ENCODE assay signal across 8 mouse cellular contexts in genomic region chr3:51357624-51358023, GRCm38 (mm10). TPM values are rescaled to one million over a fixed set of nuclear protein-coding genes. Genes with fewer than 3 reads are reported as not detected.
DNase-seq lines count a peak whose midpoint lies in the region; ATAC-seq lines count a peak whose summit lies in the region.

No protein-coding gene starts in this region.

- H3K36me3 ChIP-seq in forebrain, embryonic 15.5 days, result no peaks in the 10 kb centered on the region
- no peaks in the 10 kb centered on the region for H3K36me3 ChIP-seq in liver, embryonic 15.5 days (replicated peaks)

- no peak overlapping the region for H3K27ac ChIP-seq in forebrain, embryonic 15.5 days (replicated peaks)
- H3K27ac ChIP-seq in liver, embryonic 15.5 days (replicated peaks), result no peak overlapping the region

- peak overlapping the region; percentile 46 for H3K4me2 ChIP-seq in forebrain, embryonic 15.5 days (replicated peaks)
- peak overlapping the region; percentile 88 for H3K4me2 ChIP-seq in liver, embryonic 15.5 days

- 15% methylated on average over 14 of the region's 14 CpGs for WGBS in forebrain, embryonic 15.5 days
- 9% methylated on average over 14 of the region's 14 CpGs for WGBS in liver, embryonic 15.5 days (ENCODE audit: insufficient replicate concordance)

- no peak overlapping the region for H3K9ac ChIP-seq in forebrain, embryonic 15.5 days (replicated peaks)
- no peak overlapping the region for H3K9ac ChIP-seq in liver, embryonic 15.5 days

- peak; percentile 34 for DNase-seq in thymus, postnatal 4 days
- DNase-seq in thymus, postnatal 14 days, result no peak
- DNase-seq in layer of hippocampus, adult 9-10 months (ENCODE audit: low spot score), result no peak
- no peak for DNase-seq in right cerebral cortex, adult 18-20 months
- no peak for DNase-seq in frontal cortex, postnatal 36 days (ENCODE audit: low spot score in 2 of 2)

- peaks cover 24% of the 10 kb centered on the region for H3K27me3 ChIP-seq in forebrain, embryonic 15.5 days
- no peaks in the 10 kb centered on the region for H3K27me3 ChIP-seq in liver, embryonic 15.5 days

- peak overlapping the region; percentile 40 for H3K4me3 ChIP-seq in forebrain, embryonic 15.5 days
- peak overlapping the region; percentile 66 for H3K4me3 ChIP-seq in liver, embryonic 15.5 days (replicated peaks)

- no peaks in the 10 kb centered on the region for H3K9me3 ChIP-seq in forebrain, embryonic 15.5 days
- no peaks in the 10 kb centered on the region for H3K9me3 ChIP-seq in liver, embryonic 15.5 days (replicated peaks)

- ATAC-seq in forebrain, embryonic 15.5 days (replicated peaks), result no peak
- no peak for ATAC-seq in liver, embryonic 15.5 days (ENCODE audit: insufficient read depth)
- no peak for ATAC-seq in erythroid progenitor cell, adult 5-6 weeks (replicated peaks; ENCODE audit: low FRiP score, poor library complexity, severe bottlenecking)

- H3K4me1 ChIP-seq in forebrain, embryonic 15.5 days, result peaks cover 8% of the 10 kb centered on the region
- peaks cover 54% of the 10 kb centered on the region for H3K4me1 ChIP-seq in liver, embryonic 15.5 days (replicated peaks)

RNA-seq across cellular contexts. Expression of gene Elf2, which starts 17.2 kb away (rescaled TPM):
- polyA plus RNA-seq in forebrain, embryonic 15.5 days (2015; fragmentation: Nextera tagmentation; extraction: Ambion mirVana), result 53.6 and 54.8 TPM in 2 replicates
- polyA plus RNA-seq in liver, embryonic 15.5 days (2015; fragmentation: Nextera tagmentation; extraction: Ambion mirVana), result 22.3 and 22.6 TPM in 2 replicates
- 35.0 and 53.2 TPM in 2 replicates for total RNA-seq in erythroid progenitor cell, adult 5-6 weeks (2015; ENCODE audit: low replicate concordance)
- 90.9 and 107 TPM in 2 replicates for total RNA-seq in erythroid progenitor cell, adult 5-6 weeks (2017; ENCODE audit: low replicate concordance)

RNA-seq across cellular contexts. Expression of gene Mgarp, which starts 38.9 kb away (rescaled TPM):
- 0.50 and 0.60 TPM in 2 replicates for polyA plus RNA-seq in forebrain, embryonic 15.5 days (2015; fragmentation: Nextera tagmentation; extraction: Ambion mirVana)
- polyA plus RNA-seq in liver, embryonic 15.5 days (2015; fragmentation: Nextera tagmentation; extraction: Ambion mirVana), result 1.3 and 1.9 TPM in 2 replicates
- not detected in 2 replicates for total RNA-seq in erythroid progenitor cell, adult 5-6 weeks (2015; ENCODE audit: low replicate concordance)
- total RNA-seq in erythroid progenitor cell, adult 5-6 weeks (2017; ENCODE audit: low replicate concordance), result 0.51 and 3.9 TPM in 2 replicates

RNA-seq across cellular contexts. Expression of gene Ndufc1, which starts 51.2 kb away (rescaled TPM):
- 732 and 752 TPM in 2 replicates for polyA plus RNA-seq in forebrain, embryonic 15.5 days (2015; fragmentation: Nextera tagmentation; extraction: Ambion mirVana)
- polyA plus RNA-seq in liver, embryonic 15.5 days (2015; fragmentation: Nextera tagmentation; extraction: Ambion mirVana), result 308 and 386 TPM in 2 replicates
- 34.2 and 67.1 TPM in 2 replicates for total RNA-seq in erythroid progenitor cell, adult 5-6 weeks (2015; ENCODE audit: low replicate concordance)
- 9.3 and 17.5 TPM in 2 replicates for total RNA-seq in erythroid progenitor cell, adult 5-6 weeks (2017; ENCODE audit: low replicate concordance)

RNA-seq across cellular contexts. Expression of gene Naa15, which starts 57.3 kb away (rescaled TPM):
- 56.5 and 65.6 TPM in 2 replicates for polyA plus RNA-seq in forebrain, embryonic 15.5 days (2015; fragmentation: Nextera tagmentation; extraction: Ambion mirVana)
- polyA plus RNA-seq in liver, embryonic 15.5 days (2015; fragmentation: Nextera tagmentation; extraction: Ambion mirVana), result 20.4 and 22.3 TPM in 2 replicates
- 47.8 and 48.7 TPM in 2 replicates for total RNA-seq in erythroid progenitor cell, adult 5-6 weeks (2015; ENCODE audit: low replicate concordance)
- total RNA-seq in erythroid progenitor cell, adult 5-6 weeks (2017; ENCODE audit: low replicate concordance), result 64.4 and 73.0 TPM in 2 replicates
